Mouse (Mus musculus): ENCODE data around the gene Capn12. TPM values are rescaled to one million over a fixed set of nuclear protein-coding genes. Genes with fewer than 3 reads are reported as not detected.

The Capn12 gene
- polyA plus RNA-seq, 1 experiment from 2014 or later, result 0.15 TPM

DNA sequence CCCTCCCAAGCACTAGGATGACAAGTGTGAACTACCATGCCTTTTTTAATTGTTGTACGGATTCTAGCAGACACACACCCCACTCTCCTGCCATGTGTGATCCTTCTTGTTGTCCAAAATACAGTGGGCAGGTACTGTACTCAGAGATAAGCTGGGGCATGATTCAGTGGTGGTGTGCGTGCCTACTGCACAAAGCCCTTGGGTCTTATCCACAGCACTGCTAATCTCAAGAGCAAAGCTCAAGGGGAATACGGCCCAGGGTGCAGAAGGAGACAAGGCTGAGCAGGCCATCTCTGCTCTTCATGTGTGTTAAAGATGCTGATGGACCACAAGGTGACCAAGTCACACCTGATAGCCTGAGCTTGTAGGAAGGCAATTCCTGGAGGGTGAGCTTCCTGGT, 40.0 kb downstream of the Capn12 start:
- 42% methylated on average over 3 of the region's 3 CpGs for WGBS

DNA sequence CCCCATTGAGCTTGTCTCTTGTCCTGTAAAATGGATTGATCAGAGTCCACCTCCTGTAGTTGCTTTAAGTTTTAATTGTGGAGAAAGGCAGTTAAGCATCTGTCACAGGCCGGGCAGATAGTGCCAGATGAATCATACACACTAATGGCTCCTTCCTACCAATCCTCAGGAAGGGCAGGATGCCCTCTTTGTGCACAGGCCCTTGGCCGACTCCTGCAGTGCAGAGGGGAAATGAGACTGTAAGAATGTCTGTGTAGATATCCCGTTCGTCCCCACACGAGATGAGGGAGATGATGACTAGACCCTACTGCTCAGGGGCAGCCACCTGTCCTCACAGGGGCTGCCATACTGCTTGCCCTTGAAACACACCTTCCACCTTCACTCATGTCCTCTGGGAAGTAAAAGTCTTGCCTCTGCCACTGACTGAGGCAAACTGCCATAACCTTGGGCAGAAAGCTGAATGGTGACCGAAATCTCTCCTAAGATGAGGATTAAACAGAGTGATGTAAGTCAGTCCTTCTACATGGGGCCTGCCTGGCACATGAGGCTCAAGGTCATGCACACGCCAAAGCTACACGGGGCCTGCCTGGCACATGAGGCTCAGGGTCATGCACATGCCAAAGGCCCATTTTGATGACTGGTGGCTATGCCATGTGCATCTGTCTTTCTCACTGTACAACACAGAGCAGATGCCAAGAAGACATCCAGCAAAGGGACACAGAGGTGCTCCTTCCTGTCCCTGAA, 40.7 kb downstream of the Capn12 start:
- Histone ChIP-seq H3K4me1 (peaks cover 100% of the 10 kb centered on the region), H3K36me3 (peaks cover 39% of the 10 kb centered on the region), H3K27ac (replicated peaks) (peak overlapping the region; percentile 99), H3K4me3 (no peak overlapping the region), H3K9me3 (no peaks in the 10 kb centered on the region), H3K9ac (peak overlapping the region; percentile 82), H3K27me3 (replicated peaks) (no peaks in the 10 kb centered on the region), H3K4me2 (no peak overlapping the region)
- no peak for ATAC-seq (ENCODE audit: extremely low read depth, insufficient number of reproducible peaks, low FRiP score, low TSS enrichment)
- 57% methylated on average over 8 of the region's 8 CpGs for WGBS

More for the DNA sequence above, 40.0 kb downstream of the Capn12 start:
- Histone ChIP-seq H3K4me3 (no peak overlapping the region), H3K9me3 (no peaks in the 10 kb centered on the region), H3K27me3 (replicated peaks) (no peaks in the 10 kb centered on the region), H3K9ac (peak overlapping the region; percentile 69), H3K27ac (replicated peaks) (peak overlapping the region; percentile 99), H3K4me2 (no peak overlapping the region), H3K36me3 (peaks cover 44% of the 10 kb centered on the region), H3K4me1 (peaks cover 93% of the 10 kb centered on the region)
- ATAC-seq (ENCODE audit: extremely low read depth, insufficient number of reproducible peaks, low FRiP score, low TSS enrichment), result no peak

DNA sequence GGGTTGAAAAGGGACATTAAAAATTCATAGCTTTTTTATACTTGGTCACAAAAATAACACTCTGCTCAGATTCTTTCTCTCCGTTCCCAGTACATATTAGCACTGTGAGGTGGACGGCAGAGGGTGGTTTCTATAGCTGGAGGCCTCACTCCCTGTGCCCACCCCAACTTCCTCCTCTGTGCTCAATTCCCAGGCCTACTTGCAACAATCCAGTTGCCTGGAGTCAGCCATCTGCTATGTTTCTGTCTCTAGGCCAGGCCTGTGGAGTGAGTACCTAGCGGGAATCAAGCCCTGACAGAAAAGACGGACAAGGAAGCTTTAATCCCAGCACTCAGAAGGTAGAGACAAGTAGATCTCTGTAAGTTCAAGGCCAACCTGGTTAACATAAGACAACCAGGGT, 41.4 kb downstream of the Capn12 start:
- no peaks in the 10 kb centered on the region for H3K27me3 ChIP-seq (replicated peaks)
- ATAC-seq (ENCODE audit: extremely low read depth, insufficient number of reproducible peaks, low FRiP score, low TSS enrichment), result no peak
- no peak overlapping the region for H3K4me3 ChIP-seq
- H3K9ac ChIP-seq, result peak overlapping the region; percentile 82
- no peaks in the 10 kb centered on the region for H3K9me3 ChIP-seq
- peaks cover 36% of the 10 kb centered on the region for H3K36me3 ChIP-seq
- H3K27ac ChIP-seq (replicated peaks), result peak overlapping the region; percentile 99
- H3K4me2 ChIP-seq, result no peak overlapping the region
- peaks cover 94% of the 10 kb centered on the region for H3K4me1 ChIP-seq
- 65% methylated on average over 4 of the region's 4 CpGs for WGBS

DNA sequence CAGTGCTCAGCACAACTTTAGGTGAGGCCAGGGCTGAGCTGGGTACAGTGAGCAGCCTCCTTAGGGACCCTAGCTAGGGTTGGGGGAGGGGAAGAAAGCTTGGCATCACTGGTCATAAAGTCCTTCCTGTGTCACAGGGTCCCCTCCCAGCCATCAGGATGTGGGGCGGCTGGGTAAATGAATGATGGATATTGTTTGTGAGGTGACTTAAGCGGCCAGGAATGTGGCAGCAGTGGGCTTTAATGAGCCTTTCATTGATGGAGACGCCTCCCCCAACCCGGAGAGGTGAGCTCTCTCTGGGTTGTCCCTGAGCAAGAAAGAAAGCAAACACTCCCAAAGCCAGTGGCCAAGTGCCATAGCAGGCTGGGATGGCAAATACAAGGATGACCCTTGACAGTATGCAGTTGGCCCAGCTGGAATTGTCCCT, 42.7 kb downstream of the Capn12 start:
- H3K36me3 ChIP-seq, result peaks cover 31% of the 10 kb centered on the region
- ATAC-seq (ENCODE audit: extremely low read depth, insufficient number of reproducible peaks, low FRiP score, low TSS enrichment), result no peak
- H3K4me2 ChIP-seq, result peak overlapping the region; percentile 53
- H3K4me3 ChIP-seq, result no peak overlapping the region; the same call in 1 of the 2 replicates
- WGBS, result 16% methylated on average over 4 of the region's 4 CpGs
- H3K9ac ChIP-seq, result peak overlapping the region; percentile 82
- no peaks in the 10 kb centered on the region for H3K9me3 ChIP-seq
- no peaks in the 10 kb centered on the region for H3K27me3 ChIP-seq (replicated peaks)
- H3K27ac ChIP-seq (replicated peaks), result peak overlapping the region; percentile 99
- peaks cover 84% of the 10 kb centered on the region for H3K4me1 ChIP-seq

DNA sequence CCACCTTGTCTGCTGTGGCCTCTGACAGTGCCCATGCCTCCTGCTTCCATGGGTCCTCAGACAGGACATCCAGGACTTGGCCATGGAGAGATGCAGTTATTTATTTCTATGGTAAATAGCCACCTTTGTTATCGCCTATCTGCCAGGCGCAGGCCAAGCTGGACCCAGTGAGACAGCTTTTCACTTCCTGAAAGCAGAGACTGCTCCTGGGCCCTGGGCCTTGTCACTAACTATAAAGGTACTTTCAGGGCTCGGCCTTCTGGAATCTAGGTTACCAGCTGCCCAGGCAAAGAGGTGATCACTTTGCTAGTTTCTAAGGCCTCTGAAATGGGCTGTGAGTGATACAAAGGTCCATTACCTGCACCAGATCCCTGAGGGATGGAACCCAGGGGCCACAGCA, 43.6 kb downstream of the Capn12 start:
- Histone ChIP-seq H3K4me2 (peak overlapping the region; percentile 53), H3K4me1 (peaks cover 84% of the 10 kb centered on the region), H3K36me3 (peaks cover 27% of the 10 kb centered on the region), H3K9ac (peak overlapping the region; percentile 82), H3K4me3 (0 out of 2 replicates have a peak overlapping the region, but pooled peaks have one; percentile 5), H3K27me3 (replicated peaks) (no peaks in the 10 kb centered on the region), H3K9me3 (no peaks in the 10 kb centered on the region), H3K27ac (replicated peaks) (peak overlapping the region; percentile 99)
- 41% methylated on average over 3 of the region's 3 CpGs for WGBS
- ATAC-seq (ENCODE audit: extremely low read depth, insufficient number of reproducible peaks, low FRiP score, low TSS enrichment), result no peak

DNA sequence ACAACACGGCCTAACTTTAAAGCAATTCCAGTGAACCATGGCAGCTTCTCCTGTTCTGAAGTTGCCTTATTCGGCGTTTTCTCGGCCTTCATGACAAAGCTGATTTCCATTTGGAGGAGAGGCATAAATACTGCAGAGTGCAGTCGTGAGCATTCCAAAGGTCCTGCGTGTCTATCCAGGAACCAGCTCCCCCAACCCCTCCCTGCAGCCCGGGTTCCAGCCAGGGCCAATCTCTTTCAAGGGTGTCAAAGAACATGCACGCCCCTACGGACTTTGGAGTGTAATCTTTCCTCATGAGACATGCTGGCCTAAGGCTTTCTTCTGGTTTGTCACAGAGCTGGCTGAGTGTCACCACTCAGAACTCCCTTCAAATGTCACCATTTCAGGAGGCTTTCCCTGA, 44.1 kb downstream of the Capn12 start:
- peak overlapping the region; percentile 99 for H3K27ac ChIP-seq (replicated peaks)
- H3K4me2 ChIP-seq, result peak overlapping the region; percentile 53
- H3K36me3 ChIP-seq, result peaks cover 27% of the 10 kb centered on the region
- ATAC-seq (ENCODE audit: extremely low read depth, insufficient number of reproducible peaks, low FRiP score, low TSS enrichment), result peak; percentile 62; the same call in 1 of the 2 replicates
- WGBS, result 19% methylated on average over 9 of the region's 9 CpGs
- H3K4me3 ChIP-seq, result 0 out of 2 replicates have a peak overlapping the region, but pooled peaks have one; percentile 5
- no peaks in the 10 kb centered on the region for H3K9me3 ChIP-seq
- peak overlapping the region; percentile 82 for H3K9ac ChIP-seq
- H3K4me1 ChIP-seq, result peaks cover 84% of the 10 kb centered on the region
- H3K27me3 ChIP-seq (replicated peaks), result no peaks in the 10 kb centered on the region

DNA sequence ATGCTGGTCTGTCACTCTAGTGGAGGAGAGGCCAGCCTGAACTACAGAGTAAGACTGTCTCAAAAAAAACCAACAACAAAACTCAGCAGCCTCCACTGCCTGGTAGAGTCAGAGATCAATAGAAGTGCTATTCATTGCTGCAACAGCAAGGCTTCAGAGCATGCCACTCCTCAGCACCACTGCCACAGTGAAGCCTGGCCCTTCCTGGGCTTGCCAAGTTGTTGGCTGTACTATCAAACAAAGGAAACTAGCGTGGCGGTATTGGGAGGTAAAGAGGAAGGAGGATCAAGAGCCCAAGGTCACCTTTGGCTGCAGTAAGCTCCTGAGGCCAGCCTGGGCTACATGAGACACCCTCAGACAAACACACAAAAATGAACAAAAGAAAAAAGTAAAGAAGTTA, 45.0 kb downstream of the Capn12 start:
- no peaks in the 10 kb centered on the region for H3K27me3 ChIP-seq (replicated peaks)
- H3K4me3 ChIP-seq, result no peak overlapping the region
- peak overlapping the region; percentile 20 for H3K9ac ChIP-seq
- no peak for ATAC-seq (ENCODE audit: extremely low read depth, insufficient number of reproducible peaks, low FRiP score, low TSS enrichment)
- no peaks in the 10 kb centered on the region for H3K9me3 ChIP-seq
- H3K27ac ChIP-seq (replicated peaks), result peak overlapping the region; percentile 99
- WGBS, result 23% methylated on average over 2 of the region's 2 CpGs
- H3K4me1 ChIP-seq, result peaks cover 84% of the 10 kb centered on the region
- peaks cover 23% of the 10 kb centered on the region for H3K36me3 ChIP-seq
- H3K4me2 ChIP-seq, result 0 out of 2 replicates have a peak overlapping the region, but pooled peaks have one; percentile 53

DNA sequence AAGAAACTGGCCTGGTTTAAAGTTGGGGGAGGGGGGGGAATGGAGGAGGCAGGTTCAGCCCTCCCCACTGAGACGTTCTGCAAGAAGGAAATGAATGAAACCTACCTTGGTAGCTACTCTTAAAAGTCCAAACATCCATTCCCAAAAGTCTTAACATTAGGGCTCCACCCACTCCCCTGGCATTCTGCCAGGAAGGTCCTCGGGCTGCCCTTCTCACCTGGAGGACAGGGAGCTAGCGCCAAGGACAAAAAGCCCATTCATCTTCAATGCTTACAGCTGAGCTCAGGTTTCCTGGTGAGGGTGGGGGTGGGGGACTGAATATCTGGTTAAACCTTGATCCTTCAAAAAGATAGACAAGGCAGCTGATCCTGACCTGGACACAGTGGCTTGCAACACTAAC, 48.2 kb downstream of the Capn12 start:
- ATAC-seq (ENCODE audit: extremely low read depth, insufficient number of reproducible peaks, low FRiP score, low TSS enrichment), result no peak

DNA sequence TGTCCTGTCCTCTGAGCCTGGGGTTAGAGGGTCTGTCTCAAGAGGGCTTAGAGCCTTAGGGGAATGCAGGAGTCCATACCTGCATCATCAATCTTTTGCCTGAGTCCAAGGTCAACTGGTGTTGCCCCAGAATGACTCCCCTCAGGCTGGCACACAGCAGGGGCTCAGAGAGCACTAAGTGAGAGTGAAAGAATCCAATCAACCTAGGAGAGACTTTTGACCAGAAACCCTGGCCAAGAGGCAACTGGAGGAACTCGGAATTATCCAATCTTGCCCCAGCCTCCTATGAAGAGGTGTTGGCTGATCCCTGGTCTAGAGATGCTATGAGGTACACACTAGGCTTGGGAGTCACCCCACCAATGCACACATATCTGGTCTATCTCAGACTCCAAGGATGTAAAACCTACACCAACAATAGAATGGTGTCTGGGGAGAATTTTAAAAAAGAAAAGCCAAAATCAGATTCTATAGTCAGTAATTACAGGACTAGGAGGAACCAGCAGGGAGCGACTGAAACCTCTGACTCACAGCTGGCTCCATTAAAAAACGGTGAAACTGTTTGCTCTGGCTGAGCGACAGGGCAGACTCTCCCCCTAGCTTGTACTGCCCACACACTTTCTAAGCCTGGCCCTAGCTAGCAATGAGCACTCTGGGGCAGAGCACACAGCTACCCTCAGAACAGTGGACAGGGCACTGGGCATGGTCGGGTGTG, 49.3 kb downstream of the Capn12 start:
- H3K36me3 ChIP-seq, result peaks cover 38% of the 10 kb centered on the region
- H3K9ac ChIP-seq, result peak overlapping the region; percentile 15
- no peaks in the 10 kb centered on the region for H3K27me3 ChIP-seq (replicated peaks)
- no peaks in the 10 kb centered on the region for H3K9me3 ChIP-seq
- H3K4me3 ChIP-seq, result no peak overlapping the region
- WGBS, result 51% methylated on average over 5 of the region's 5 CpGs
- H3K27ac ChIP-seq (replicated peaks), result peak overlapping the region; percentile 77
- no peak for ATAC-seq (ENCODE audit: extremely low read depth, insufficient number of reproducible peaks, low FRiP score, low TSS enrichment)
- H3K4me1 ChIP-seq, result peaks cover 80% of the 10 kb centered on the region
- H3K4me2 ChIP-seq, result no peak overlapping the region

More for the DNA sequence above, 48.2 kb downstream of the Capn12 start:
- peaks cover 80% of the 10 kb centered on the region for H3K4me1 ChIP-seq
- H3K27ac ChIP-seq (replicated peaks), result peak overlapping the region; percentile 77
- H3K9ac ChIP-seq, result peak overlapping the region; percentile 4; the same call in 1 of the 2 replicates
- 59% methylated on average over 3 of the region's 3 CpGs for WGBS
- H3K27me3 ChIP-seq (replicated peaks), result no peaks in the 10 kb centered on the region
- H3K4me3 ChIP-seq, result no peak overlapping the region
- H3K36me3 ChIP-seq, result peaks cover 28% of the 10 kb centered on the region
- H3K4me2 ChIP-seq, result no peak overlapping the region
- no peaks in the 10 kb centered on the region for H3K9me3 ChIP-seq

DNA sequence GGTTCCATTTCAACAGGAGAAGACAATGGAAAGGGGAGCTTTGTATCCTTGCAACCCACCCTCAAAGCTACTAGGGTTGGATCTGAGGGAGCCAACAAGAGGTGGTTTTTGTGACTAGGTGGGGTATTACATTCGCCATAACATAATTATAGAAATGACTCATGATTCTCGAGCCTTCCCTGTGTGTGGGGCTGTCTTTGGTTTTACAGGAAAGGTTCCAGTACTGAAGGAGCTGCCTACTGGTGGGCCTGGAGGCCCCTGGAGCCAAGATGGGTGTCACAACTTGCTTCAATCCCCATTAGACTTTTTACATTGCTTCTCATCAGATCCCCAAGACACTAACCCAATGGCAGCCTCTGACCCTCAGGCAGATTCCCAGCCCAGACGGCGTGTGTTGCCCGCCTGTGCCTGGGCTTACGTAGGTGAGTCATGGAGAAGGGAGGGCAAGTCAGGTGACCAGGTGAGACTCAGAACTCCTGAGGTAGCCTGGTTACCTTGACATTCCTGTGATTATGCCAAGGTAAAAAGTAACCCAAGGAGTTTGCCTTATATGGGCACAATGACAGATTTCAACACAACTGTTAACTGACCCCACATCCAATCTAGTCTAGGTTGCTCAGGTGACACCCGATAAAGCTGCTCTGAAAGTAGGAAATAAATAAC, 49.9 kb downstream of the Capn12 start:
- Histone ChIP-seq H3K4me3 (no peak overlapping the region), H3K9me3 (no peaks in the 10 kb centered on the region), H3K36me3 (peaks cover 43% of the 10 kb centered on the region), H3K4me2 (no peak overlapping the region), H3K27ac (replicated peaks) (peak overlapping the region; percentile 77), H3K9ac (peak overlapping the region; percentile 15), H3K27me3 (replicated peaks) (no peaks in the 10 kb centered on the region), H3K4me1 (peaks cover 79% of the 10 kb centered on the region)
- WGBS, result 79% methylated on average over 7 of the region's 7 CpGs
- ATAC-seq (ENCODE audit: extremely low read depth, insufficient number of reproducible peaks, low FRiP score, low TSS enrichment), result no peak

DNA sequence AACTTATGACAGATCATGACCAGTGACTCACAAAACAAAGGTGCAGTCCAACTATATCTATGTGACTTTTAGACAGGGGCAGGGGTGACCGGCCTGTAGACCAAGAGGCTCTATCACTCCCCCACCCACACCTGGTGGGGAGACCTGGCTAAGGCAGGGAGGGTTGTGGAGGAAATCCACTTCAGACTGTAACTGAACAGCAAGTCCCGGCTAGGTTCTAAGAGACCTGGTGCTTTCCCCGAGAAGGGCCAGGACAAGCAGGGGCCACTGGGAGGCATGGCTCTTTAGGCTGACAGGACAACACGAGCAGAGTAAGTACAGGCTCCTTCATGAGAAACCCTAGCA, 50.4 kb downstream of the Capn12 start:
- H3K4me3 ChIP-seq, result no peak overlapping the region
- H3K36me3 ChIP-seq, result peaks cover 45% of the 10 kb centered on the region
- H3K4me1 ChIP-seq, result peaks cover 79% of the 10 kb centered on the region

More for the DNA sequence above, 50.4 kb downstream of the Capn12 start:
- Histone ChIP-seq H3K27me3 (replicated peaks) (no peaks in the 10 kb centered on the region), H3K27ac (replicated peaks) (peak overlapping the region; percentile 77), H3K4me2 (no peak overlapping the region), H3K9ac (peak overlapping the region; percentile 15), H3K9me3 (no peaks in the 10 kb centered on the region)
- ATAC-seq (ENCODE audit: extremely low read depth, insufficient number of reproducible peaks, low FRiP score, low TSS enrichment), result no peak
- 71% methylated on average over 4 of the region's 4 CpGs for WGBS

Measured in heart, embryonic 13.5 days (tissue).